Mouse (Mus musculus): ENCODE results near the gene Agpat2.

The Agpat2 gene

DNA sequence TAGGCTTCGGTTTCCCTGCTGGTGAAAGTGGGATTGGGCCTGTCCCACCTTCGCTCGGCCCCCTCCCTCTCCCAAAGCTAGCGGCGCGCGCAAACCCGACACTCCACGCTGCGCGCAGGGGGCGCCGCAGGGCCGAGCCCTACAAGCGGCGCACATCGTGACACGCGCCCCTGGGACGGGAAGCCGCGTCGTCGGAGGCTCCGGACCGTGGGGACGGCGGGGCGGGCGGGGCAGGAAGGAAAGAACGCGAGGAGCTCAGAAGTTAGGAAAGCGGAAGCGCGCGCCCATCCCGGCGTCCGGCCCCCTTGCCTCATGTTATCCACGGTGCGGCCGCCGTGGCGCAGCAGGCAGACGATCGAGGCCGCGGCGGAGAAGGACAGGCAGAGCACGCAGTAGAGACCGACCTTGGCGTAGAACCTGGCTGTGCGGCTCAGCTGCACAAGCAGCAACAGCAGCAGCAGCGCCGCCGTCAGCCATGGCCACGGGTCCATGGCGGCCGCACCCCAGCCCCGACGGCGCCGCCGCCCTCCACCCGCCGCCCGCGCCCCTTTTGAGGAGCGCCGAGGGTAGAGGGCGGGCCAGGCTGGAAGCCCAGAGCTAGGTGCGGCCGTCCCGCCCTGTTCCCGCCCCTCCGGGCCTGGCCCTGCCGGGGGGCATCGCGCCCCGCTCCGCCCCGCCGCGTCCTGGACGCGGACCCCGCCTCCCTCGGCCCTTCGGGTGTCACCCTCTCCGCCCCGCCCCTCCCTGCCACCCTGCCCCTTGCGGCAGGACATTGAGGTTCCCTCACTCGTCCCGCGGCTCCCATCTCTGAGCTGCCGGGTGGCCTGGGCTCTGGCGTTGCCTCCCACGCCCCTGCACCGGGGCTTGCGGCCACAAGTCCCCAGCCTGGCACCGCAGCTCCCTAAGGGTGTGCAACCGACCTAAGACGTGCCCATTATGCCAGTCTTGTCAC is at the start of gene Agpat2:
Gene Agpat2, minus strand, starts transcription at position 698 of the 952 bp plus-strand sequence.
- DNase-seq (ENCODE audit: low read depth, low spot score): no peak

DNA sequence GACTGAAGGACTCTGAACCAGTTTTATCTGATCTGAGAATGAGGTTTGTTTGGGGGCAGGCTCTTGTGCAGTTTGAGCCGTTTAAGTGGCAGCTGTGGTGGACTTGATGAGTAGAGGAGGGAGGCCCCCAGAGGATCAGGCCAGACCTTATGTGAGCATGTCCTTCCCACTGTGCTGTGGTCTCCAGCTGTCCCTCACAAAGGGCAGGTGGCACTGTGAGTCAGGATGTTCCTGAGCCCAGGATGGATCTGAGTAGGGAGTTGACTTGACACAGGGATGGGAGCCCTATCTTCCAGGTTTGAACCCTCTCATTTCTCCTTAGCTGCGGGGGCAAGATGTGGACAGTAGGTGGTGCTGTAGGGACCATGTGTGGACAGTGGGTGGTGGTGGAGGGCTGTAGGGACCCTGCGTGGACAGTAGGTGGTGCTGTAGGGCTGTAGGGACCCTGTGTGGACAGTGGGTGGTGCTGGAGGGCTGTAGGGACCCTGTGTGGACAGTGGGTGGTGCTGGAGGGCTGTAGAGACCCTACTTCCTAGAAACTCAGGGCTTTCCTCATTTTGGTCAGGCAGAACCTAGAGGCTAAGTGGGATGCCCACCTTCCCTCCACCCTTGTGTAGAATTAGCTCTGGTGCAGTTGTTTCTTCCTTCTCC is 42.6 kb upstream of the Agpat2 start:
- DNase-seq (ENCODE audit: low read depth, low spot score): no peak

DNA sequence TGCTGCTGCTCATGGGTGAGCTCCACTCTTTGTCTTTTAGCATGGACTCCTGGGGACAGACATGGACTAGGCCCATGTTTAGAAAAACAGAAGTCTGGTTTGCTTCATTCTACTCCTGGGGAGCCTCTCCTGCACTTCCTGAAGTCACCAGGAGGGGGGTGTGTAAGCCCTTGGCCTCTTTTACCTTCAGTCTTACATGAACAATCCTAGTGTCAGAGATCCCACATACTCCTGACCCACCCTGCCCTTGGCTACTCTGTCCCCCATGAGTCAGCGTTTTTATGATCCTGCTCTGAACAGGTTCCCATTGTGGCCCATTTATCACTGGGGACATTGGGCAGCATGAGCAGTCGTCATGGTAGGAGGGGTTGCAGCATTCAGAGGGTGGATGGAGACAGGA is 39.7 kb upstream of the Agpat2 start:
- no peak for DNase-seq (ENCODE audit: low read depth, low spot score)

DNA sequence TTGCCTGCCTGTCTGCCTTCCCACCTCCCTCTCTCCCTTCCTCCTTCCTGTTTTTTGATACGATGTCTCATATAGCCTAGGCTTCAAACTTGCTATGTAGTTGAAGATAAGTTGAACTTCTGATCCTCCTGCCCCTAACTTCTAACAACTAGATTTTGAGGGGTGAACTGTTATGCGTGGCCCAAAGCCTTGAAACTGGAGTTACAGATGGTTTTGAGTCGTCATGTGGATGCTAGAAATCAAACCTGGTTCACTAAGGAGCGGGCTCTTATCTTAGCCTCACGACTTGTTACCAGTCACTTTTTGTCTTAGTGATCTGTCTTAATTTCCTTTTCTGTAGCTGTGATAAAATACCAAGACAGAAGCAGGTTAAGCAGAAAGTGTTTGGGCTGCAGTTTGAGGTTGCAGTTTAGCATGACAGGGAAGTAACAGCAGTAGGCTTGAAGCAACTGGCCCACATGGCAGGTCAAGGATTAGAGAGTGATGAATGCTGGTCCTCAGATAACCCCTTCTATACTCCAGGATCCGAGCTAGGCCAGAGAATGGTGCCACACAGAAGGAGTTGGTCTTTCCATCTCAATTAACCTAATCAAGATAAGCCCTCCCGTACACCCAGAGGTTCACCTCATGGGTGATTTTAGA is 36.9 kb upstream of the Agpat2 start:
- DNase-seq (ENCODE audit: low read depth, low spot score): no peak

DNA sequence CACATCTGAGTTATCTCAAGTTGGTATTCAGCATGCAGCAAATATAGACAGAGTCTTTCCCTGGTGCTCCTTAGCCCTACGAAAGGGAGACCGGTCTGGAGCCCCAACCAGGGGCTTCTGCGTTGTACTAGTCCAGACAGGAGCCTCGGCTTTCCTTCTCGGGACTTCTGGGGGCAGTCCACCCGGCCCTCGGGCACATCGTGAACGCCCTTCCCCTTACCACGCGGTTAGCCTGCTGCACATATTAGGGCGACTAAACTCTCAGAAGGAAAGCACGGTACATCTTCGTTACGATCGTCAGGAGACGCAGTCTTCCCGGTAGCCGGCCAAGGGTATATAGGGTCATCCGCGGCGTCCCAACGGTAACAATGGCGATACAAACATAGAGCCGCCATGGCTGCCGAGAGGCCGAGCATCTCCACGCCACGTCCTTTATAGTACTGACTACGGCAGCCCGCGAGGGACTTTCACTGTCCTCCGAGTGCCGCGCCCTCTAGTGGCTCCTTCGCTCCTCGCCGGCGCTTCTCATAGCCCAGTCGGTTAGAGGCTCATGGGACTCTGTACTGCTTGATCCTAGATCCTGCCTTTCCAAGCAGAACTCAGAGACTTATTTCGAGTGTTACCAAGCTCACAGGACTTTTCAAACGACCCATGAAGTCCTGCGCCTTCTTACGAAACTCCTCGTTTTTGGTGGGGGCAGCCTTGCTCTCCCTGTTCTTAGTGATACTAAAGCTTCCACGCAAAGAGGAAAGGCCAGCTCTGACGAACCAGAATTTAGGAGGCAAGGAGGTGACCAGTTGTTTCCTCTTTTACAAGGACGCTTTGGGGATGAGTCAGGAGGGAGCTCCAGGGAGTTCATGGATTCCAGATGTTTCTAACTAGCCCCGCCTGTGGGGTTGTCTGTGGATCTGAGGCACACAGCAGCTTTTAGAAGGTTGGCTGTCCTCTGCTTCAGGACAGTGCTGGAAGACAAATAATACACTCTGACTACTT is 35.9 kb upstream of the Agpat2 start:
- peak; percentile 85 for DNase-seq (ENCODE audit: low read depth, low spot score)

DNA sequence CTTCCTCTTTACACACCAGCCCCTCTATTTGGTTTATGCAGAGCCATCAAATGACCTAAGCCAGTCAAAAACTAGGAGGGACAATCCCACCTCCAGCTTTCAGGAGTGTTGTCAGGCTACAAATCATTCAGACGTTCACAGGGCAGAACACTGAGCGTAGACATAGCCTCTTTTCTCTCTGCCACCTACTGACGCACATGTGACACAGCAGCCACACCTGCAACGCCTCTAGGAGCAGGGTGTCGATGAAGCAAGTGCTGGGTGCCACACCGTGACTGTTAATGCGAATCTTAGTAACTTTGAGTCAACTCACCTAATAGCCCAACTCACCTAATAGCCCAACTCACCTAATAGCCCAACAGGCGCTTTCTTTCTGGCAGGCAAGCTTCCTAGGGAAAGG is 34.9 kb upstream of the Agpat2 start:
- peak; percentile 44 for DNase-seq (ENCODE audit: low read depth, low spot score)

DNA sequence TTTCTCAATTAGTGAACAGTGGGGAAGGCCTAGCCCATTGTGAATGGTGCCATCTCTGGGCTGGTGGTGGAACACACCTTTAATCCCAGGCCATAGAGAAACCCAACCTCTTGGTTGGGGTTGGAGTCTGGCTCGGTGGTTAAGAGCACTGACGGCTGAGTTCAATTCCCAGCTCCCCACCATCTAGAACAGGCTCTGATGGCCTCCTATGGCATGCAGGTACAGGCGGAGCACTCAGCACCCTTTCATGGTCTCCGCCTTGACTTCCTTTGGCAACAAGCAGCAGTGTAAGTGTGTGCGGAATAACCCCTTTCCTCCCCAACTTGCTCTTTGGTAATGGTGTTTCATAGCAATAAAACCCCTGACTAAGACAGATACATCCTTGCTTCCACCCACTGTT is 34.4 kb upstream of the Agpat2 start:
- no peak for DNase-seq (ENCODE audit: low read depth, low spot score)

DNA sequence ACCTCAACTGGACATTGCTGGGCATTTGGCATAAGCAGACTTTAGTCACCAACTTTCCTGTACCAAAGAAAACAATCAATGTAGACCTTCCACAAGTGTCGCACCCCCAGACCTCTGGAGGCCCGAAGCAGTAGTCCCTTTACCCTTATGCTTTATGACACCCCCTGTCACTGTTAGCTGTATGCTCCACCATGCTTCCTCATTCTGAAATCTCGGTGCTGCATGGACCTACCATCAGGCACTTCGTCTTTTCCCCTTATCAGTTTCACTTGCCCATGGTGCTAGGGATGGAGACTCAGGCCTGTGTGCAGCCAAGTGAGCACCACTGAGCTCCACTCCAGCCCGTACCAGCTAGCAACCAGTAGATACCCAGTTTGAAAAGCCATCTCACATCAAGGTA is 33.8 kb upstream of the Agpat2 start:
- DNase-seq (ENCODE audit: low read depth, low spot score): no peak

DNA sequence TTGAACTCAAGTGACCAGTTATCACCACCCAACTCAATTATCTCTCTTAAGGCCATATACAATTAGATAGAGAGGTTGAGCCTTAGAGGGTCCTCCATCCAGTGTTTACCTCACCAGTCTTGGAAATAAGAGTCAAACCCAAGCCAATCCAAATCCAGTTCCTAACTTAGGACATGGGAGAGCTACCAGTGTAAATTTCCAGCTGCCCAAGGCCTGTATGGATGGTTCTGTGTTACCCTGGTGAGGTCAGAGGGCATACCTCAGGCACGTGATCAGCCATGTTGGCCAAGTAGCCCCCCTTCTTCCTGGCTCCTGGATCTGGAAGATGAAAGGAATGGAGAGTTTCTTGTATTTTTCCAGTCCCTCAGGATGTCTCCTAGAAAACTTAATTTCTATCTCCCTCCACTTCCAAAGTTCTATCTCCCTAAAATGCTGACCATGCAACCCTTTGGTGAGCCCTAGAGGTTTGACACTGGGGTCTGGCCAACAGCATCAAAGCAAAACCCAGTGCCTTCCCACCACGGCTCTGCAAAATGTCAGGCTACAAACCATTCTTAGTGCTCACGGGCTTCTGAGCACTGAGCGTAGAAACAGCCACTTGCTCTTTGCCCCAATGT is 33.2 kb upstream of the Agpat2 start:
- DNase-seq (ENCODE audit: low read depth, low spot score): no peak

DNA sequence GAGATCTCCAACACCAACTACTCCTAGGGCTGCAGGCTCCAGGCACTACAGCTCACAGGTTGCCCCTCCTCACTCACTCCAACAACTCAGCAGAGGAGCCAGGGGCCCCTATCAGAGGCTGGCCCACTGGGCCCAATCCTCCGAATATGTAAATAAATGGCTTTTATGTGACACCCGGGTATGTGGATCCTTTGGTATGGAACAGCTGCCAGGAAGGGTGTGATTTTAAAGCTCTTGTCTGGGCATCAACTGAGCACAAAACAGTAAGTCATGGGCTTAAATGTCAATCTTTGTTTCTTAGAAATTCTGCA is 32.1 kb upstream of the Agpat2 start:
- DNase-seq (ENCODE audit: low read depth, low spot score): no peak

DNA sequence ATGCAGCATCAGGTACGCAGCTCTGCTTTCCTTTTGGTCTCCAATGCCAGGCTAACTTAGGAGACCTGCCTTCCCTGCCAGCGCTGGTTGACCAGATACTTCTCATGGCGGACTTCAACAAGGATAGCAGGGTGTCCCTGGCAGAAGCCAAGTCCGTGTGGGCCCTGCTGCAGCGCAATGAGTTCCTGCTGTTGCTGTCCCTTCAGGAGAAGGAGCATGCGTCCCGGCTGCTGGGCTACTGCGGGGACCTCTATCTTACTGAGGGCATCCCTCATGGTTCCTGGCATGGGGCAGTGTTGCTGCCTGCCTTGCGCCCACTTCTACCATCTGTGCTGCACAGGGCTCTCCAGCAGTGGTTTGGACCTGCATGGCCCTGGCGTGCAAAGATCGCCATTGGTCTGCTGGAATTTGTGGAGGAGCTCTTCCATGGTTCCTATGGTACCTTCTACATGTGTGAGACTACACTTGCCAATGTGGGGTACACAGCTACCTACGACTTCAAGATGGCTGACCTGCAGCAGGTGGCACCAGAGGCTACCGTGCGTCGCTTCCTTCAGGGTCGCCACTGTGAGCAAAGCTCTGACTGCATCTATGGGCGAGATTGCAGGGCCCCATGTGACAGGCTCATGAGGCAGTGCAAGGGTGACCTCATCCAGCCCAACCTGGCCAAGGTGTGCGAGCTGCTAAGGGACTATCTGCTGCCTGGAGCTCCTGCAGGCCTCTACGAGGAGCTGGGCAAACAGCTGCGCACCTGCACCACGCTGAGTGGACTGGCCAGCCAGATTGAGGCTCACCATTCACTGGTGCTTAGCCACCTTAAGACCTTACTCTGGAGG is 31.5 kb upstream of the Agpat2 start:
- no peak for DNase-seq (ENCODE audit: low read depth, low spot score)

DNA sequence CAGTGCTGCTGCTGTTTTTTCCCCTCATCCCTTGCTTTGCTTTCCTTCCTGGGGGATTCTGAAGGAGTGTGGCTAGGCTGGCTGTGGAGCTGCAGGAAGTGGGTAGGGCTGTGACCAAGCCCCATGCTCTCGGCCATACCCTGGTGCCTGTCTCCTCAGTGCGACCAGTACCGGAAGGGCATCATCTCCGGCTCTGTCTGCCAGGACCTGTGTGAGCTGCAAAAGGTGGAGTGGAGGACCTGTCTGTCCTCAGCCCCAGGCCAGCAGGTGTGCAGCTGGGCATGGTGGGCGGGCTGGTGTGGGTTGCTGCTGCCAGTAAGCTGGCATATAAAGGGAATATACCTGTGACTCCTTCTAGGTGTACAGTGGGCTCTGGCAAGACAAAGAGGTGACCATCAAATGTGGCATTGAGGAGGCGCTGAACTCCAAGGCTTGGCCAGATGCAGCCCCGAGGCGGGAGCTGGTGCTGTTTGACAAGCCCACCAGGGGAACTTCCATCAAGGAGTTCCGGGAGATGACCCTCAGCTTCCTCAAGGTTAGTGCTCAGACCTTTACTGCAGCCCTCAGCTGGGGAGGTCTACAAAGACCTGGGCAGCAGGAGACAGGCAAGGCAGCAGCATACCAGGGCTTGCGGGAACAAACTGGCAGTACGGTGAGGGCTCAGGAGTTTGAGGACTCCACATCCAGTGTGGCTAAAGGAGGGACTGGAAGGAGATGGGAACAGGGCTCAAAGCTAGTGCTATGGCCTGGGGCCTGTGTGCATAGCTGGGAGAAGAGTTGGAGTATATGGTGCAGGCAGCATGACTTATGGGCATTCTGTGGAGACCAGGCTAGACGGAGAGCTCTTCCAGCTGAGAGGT is 30.6 kb upstream of the Agpat2 start:
- DNase-seq (ENCODE audit: low read depth, low spot score): no peak

DNA sequence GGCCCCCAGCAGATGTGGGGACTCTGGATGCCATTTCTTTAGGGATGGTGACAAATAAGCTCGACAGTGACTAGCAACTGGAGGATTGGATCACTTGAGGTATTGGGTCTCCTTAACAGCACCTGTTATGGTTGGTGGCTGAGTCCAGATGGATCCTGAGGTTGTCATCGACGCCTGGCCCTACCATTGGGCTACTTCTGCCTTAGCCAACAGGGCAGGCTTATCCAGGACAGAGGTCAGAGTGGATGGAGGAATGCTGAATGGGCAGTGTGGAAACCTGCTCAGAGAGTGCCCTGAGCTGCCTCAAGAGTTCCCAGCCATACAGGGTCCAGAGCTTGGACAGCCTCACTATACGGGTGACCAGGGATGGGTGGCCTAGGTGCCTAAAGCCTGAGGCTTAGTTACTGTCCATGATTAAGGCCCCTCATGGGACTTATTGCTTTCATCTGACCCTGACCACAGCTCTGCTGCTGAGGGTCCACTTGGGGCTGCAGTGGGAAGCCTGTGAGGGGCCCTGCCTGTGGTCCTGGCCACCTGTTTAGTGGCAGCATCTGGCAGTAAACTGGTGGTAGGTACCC is 29.8 kb upstream of the Agpat2 start:
- DNase-seq (ENCODE audit: low read depth, low spot score): no peak

DNA sequence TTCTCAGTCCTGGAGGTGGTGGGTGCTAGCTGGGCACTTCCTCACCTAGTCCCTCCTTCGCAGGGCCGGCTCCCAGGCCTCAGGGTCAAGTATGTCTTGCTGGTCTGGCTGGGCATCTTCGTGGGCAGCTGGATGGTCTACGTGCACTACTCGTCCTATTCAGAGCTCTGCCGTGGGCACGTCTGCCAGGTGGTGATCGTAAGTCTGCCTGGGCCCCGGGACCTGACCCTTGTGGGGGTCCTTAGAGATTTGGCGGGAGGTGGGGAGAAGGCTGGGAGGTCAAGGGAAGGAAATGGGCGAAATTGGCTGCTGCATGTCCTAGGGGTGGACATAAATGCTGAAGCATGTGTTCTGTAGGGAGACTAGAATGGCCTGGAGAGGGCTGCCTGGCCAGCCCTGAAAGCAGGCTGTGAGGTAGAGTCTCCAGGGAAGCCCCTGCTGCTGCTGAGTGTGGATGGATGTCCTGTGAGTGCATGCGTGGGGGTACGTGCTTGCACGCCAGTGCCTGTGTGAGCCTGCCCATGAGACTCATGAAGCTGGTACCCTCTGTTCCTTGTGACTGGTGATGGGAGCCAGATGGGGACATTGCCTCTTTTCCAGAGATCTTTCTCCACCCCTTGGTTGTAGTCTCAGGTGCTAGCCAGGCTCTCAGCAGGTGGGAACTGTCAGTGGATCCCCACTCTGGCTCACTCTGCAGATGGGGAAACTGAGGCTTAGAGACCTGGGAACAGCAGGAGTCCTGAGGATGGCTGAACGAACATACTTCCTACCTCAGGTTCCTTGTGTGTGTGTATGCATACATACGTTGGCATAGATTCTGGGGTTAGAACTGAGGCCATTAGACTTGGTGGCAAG is 28.6 kb upstream of the Agpat2 start:
- no peak for DNase-seq (ENCODE audit: low read depth, low spot score)

DNA sequence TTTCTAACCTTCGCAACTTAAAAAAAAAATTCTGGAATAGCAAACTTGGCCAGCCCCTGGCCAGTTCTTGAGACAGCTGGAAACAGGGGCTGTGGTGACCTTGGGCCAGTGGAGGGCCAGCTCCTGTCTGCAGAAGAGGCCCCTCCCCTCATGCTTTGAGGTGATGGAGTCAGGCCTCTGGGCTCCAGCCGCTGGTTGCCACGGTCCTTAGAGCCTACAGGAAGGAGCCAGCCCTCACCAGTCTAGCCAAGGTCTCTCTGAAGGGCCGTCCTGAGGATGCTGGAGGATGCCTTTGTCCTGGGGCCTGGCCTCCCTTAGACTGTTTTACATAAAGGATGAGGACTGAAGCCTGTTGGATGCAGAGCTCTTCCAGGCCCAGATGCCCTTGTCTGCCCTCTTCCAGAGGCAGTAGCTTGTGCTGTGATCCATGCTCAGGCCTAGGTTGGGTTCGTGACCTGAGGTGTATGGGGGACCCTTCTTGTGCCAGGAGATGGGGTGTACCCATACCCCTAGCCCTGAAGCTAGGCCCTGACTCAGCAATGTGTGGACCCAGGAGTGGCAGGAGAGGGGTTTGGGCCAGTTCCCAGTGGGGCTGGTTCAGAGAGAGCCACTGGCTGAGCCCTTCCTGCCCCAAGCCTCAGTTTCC is 24.7 kb upstream of the Agpat2 start:
- DNase-seq (ENCODE audit: low read depth, low spot score): no peak

DNA sequence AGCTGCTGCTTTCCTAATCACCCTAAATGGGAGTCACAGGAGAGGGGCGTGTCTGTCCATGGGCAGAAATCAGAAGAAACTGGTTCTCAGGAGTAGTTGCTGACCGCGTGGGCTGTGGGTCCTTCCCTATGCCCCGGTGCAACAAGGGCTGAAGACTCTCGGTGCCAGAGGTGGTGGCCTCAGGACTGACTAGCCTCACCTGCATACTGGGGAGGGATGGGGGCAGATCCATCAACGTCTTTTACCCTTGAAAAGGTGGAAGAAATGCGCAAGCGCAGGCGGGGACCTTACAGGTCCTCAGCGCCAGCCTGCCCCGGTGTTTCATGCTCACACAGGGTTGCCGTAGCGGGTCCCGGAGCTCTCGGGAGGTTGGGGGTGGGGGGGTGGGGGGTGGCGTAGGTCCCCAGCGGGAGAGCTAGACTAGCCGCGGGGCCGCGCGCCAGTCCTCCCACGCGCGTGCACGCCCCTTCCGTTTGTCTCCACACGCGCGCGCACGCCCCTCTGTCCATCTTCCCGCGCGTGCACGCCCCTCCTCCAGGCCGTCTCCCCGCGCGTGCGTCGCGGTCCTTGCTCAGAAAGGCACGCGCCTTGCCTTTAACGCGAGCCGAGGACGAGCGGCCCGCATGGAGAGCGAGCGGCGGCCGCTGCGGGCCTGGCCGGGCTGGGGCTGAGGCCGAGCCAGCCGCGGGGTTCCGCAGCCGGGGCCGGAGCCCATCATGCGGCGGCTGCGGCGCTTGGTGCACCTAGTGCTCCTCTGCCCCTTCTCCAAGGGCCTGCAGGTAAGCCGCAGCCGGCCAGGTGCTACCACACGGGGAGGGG is 23.9 kb upstream of the Agpat2 start, which contains the start of gene Fam69b:
Gene Fam69b, plus strand, starts transcription at position 537 of the 819 bp plus-strand sequence.
- no peak for DNase-seq (ENCODE audit: low read depth, low spot score)
